Mouse (Mus musculus) adrenal gland, postnatal 25 days (tissue): Measurements from ENCODE around the gene Mtmr1. TPM values are rescaled to one million over a fixed set of nuclear protein-coding genes. Genes with fewer than 3 reads are reported as not detected.

Experiments
- DNase-seq: peaks from one replicate; pipeline ENCODE4 v3.0.0; 2021; ENCODE audit warnings: mixed read lengths
- total RNA-seq: library from RNA; stranded (reverse); gene quantifications from 2 replicates; pipeline ENCODE4 v1.2.3, GENCODE M21; 2021

Mtmr1 gene
- total RNA-seq, 1 experiment from 2014 or later, result 40.3 TPM

GRCm38 (mm10) chrX:71442916-71443315 lies 78.4 kb downstream of the Mtmr1 start:
- DNase-seq, result no peak

GRCm38 (mm10) chrX:71456078-71456737 lies 91.6 kb downstream of the Mtmr1 start:
- DNase-seq, result no peak

GRCm38 (mm10) chrX:71464138-71464826 lies 99.7 kb downstream of the Mtmr1 start:
- no peak for DNase-seq

- no peak for DNase-seq
Measured at GRCm38 (mm10) chrX:71465417-71465816, 100.9 kb downstream of the Mtmr1 start.

- DNase-seq, result no peak
Measured at GRCm38 (mm10) chrX:71467491-71467890, 102.9 kb downstream of the Mtmr1 start.

Other genes with a start within 250 kb of the Mtmr1 start
- gene Mtm1, start 154.0 kb upstream of the Mtmr1 start, total RNA-seq, result 21.2 and 29.9 TPM in 2 replicates
- 72.9 and 80.4 TPM in 2 replicates for gene Cd99l2, start 128.1 kb downstream of the Mtmr1 start, total RNA-seq
- gene Hmgb3, start 191.2 kb downstream of the Mtmr1 start, total RNA-seq, result 175 and 193 TPM in 2 replicates